8 mouse cellular contexts compared by ENCODE assay signal in genomic region chr14:21669633-21670421, GRCm38 (mm10). TPM values are rescaled to one million over a fixed set of nuclear protein-coding genes. Genes with fewer than 3 reads are reported as not detected.
DNase-seq lines count a peak whose midpoint lies in the region; ATAC-seq lines count a peak whose summit lies in the region.

No protein-coding gene starts in this region.

- H3K27ac ChIP-seq in forebrain, embryonic 11.5 days (ENCODE audit: low read depth, low read length): no peak overlapping the region
- H3K27ac ChIP-seq in forebrain, embryonic 12.5 days: no peak overlapping the region
- H3K27ac ChIP-seq in limb, embryonic 11.5 days (replicated peaks; ENCODE audit: low read depth, low read length): no peak overlapping the region
- H3K27ac ChIP-seq in limb, embryonic 10.5 days: no peak overlapping the region
- no peak overlapping the region for H3K27ac ChIP-seq in intestine, embryonic 14.5 days (ENCODE audit: low read depth)
- H3K27ac ChIP-seq in neural tube, embryonic 13.5 days (replicated peaks): no peak overlapping the region; the same call in 1 of the 2 replicates

- no peak overlapping the region for H3K4me3 ChIP-seq in forebrain, embryonic 11.5 days (ENCODE audit: low read depth, low read length)
- no peak overlapping the region for H3K4me3 ChIP-seq in forebrain, embryonic 12.5 days (replicated peaks)
- no peak overlapping the region for H3K4me3 ChIP-seq in limb, embryonic 11.5 days (ENCODE audit: low read depth, low read length)
- H3K4me3 ChIP-seq in limb, embryonic 10.5 days: no peak overlapping the region
- no peak overlapping the region for H3K4me3 ChIP-seq in intestine, embryonic 14.5 days (ENCODE audit: low read depth, low read length)
- H3K4me3 ChIP-seq in neural tube, embryonic 13.5 days: no peak overlapping the region

- H3K4me2 ChIP-seq in forebrain, embryonic 11.5 days (ENCODE audit: low read depth, low read length, severe bottlenecking): no peak overlapping the region
- H3K4me2 ChIP-seq in forebrain, embryonic 12.5 days: no peak overlapping the region
- no peak overlapping the region for H3K4me2 ChIP-seq in limb, embryonic 11.5 days (ENCODE audit: low read depth, severe bottlenecking)
- no peak overlapping the region for H3K4me2 ChIP-seq in intestine, embryonic 14.5 days (ENCODE audit: low read length)
- H3K4me2 ChIP-seq in neural tube, embryonic 13.5 days: no peak overlapping the region

- H3K27me3 ChIP-seq in forebrain, embryonic 11.5 days (ENCODE audit: control insufficient read depth, insufficient read depth, low read length): no peaks in the 10 kb centered on the region
- no peaks in the 10 kb centered on the region for H3K27me3 ChIP-seq in forebrain, embryonic 12.5 days
- H3K27me3 ChIP-seq in limb, embryonic 11.5 days (ENCODE audit: control insufficient read depth, insufficient read depth, low read length): no peaks in the 10 kb centered on the region
- no peaks in the 10 kb centered on the region for H3K27me3 ChIP-seq in limb, embryonic 10.5 days (ENCODE audit: low read depth, poor library complexity, severe bottlenecking)
- no peaks in the 10 kb centered on the region for H3K27me3 ChIP-seq in intestine, embryonic 14.5 days (replicated peaks; ENCODE audit: control insufficient read depth, insufficient read depth, low read length)
- H3K27me3 ChIP-seq in neural tube, embryonic 13.5 days: no peaks in the 10 kb centered on the region

- DNase-seq in forebrain, embryonic 11.5 days (ENCODE audit: low spot score): peak; percentile 47
- no peak for DNase-seq in limb, embryonic 11.5 days (ENCODE audit: low spot score)
- DNase-seq in limb, embryonic 10.5 days (ENCODE audit: low spot score): no peak
- DNase-seq in intestine, embryonic 14.5 days (ENCODE audit: low spot score): no peak
- no peak for DNase-seq in spleen, postnatal 36 days (ENCODE audit: low spot score in 2 of 2)
- no peak for DNase-seq in frontal cortex, postnatal 36 days (ENCODE audit: low spot score in 2 of 2)

- H3K9ac ChIP-seq in forebrain, embryonic 11.5 days (ENCODE audit: low read length): no peak overlapping the region
- no peak overlapping the region for H3K9ac ChIP-seq in forebrain, embryonic 12.5 days
- no peak overlapping the region for H3K9ac ChIP-seq in limb, embryonic 11.5 days (ENCODE audit: low read length)
- H3K9ac ChIP-seq in intestine, embryonic 14.5 days (ENCODE audit: low read length): no peak overlapping the region
- H3K9ac ChIP-seq in neural tube, embryonic 13.5 days: no peak overlapping the region

- ATAC-seq in forebrain, embryonic 11.5 days (replicated peaks; ENCODE audit: low FRiP score): no peak
- no peak for ATAC-seq in forebrain, embryonic 12.5 days (ENCODE audit: low FRiP score)
- ATAC-seq in limb, embryonic 11.5 days (ENCODE audit: insufficient number of reproducible peaks, low FRiP score, low TSS enrichment, low read depth): peak; percentile 63
- ATAC-seq in intestine, embryonic 14.5 days (replicated peaks; ENCODE audit: low FRiP score, low TSS enrichment, low read depth): peak; percentile 66
- peak; percentile 62 for ATAC-seq in neural tube, embryonic 13.5 days (ENCODE audit: low read depth)

- peaks cover 8% of the 10 kb centered on the region for H3K36me3 ChIP-seq in forebrain, embryonic 11.5 days (ENCODE audit: control insufficient read depth, insufficient read depth, low read length)
- peaks cover 59% of the 10 kb centered on the region for H3K36me3 ChIP-seq in forebrain, embryonic 12.5 days (replicated peaks)
- H3K36me3 ChIP-seq in limb, embryonic 11.5 days (ENCODE audit: control insufficient read depth, insufficient read depth, low read length): peaks cover 9% of the 10 kb centered on the region; the same call in 1 of the 2 replicates
- peaks cover 62% of the 10 kb centered on the region for H3K36me3 ChIP-seq in limb, embryonic 10.5 days
- peaks cover 48% of the 10 kb centered on the region for H3K36me3 ChIP-seq in intestine, embryonic 14.5 days (ENCODE audit: control insufficient read depth, insufficient read depth, low read length)
- H3K36me3 ChIP-seq in neural tube, embryonic 13.5 days: peaks cover 52% of the 10 kb centered on the region

- H3K9me3 ChIP-seq in forebrain, embryonic 11.5 days (ENCODE audit: control insufficient read depth, low read length): no peaks in the 10 kb centered on the region
- H3K9me3 ChIP-seq in forebrain, embryonic 12.5 days: no peaks in the 10 kb centered on the region
- no peaks in the 10 kb centered on the region for H3K9me3 ChIP-seq in limb, embryonic 11.5 days (ENCODE audit: control insufficient read depth, low read length)
- H3K9me3 ChIP-seq in limb, embryonic 10.5 days (replicated peaks): no peaks in the 10 kb centered on the region
- no peaks in the 10 kb centered on the region for H3K9me3 ChIP-seq in intestine, embryonic 14.5 days (ENCODE audit: control insufficient read depth, low read length)
- no peaks in the 10 kb centered on the region for H3K9me3 ChIP-seq in neural tube, embryonic 13.5 days

- 92% methylated on average over 11 of the region's 11 CpGs for WGBS in forebrain, embryonic 11.5 days
- WGBS in forebrain, embryonic 12.5 days: 93% methylated on average over 11 of the region's 11 CpGs
- WGBS in limb, embryonic 11.5 days: 80% methylated on average over 11 of the region's 11 CpGs
- 85% methylated on average over 11 of the region's 11 CpGs for WGBS in limb, embryonic 10.5 days
- 60% methylated on average over 11 of the region's 11 CpGs for WGBS in intestine, embryonic 14.5 days
- 71% methylated on average over 11 of the region's 11 CpGs for WGBS in neural tube, embryonic 13.5 days

- no peaks in the 10 kb centered on the region for H3K4me1 ChIP-seq in forebrain, embryonic 11.5 days (replicated peaks; ENCODE audit: control insufficient read depth, insufficient read depth, low read length)
- H3K4me1 ChIP-seq in forebrain, embryonic 12.5 days: no peaks in the 10 kb centered on the region; the same call in 1 of the 2 replicates
- H3K4me1 ChIP-seq in limb, embryonic 11.5 days (ENCODE audit: control insufficient read depth, insufficient read depth, low read length): peaks cover 18% of the 10 kb centered on the region
- peaks cover 39% of the 10 kb centered on the region for H3K4me1 ChIP-seq in limb, embryonic 10.5 days
- H3K4me1 ChIP-seq in intestine, embryonic 14.5 days (replicated peaks; ENCODE audit: control insufficient read depth, insufficient read depth, low read length): 0 out of 2 replicates have a peak, but pooled peaks cover 3% of the 10 kb centered on the region
- H3K4me1 ChIP-seq in neural tube, embryonic 13.5 days (replicated peaks): peaks cover 12% of the 10 kb centered on the region

RNA-seq across cellular contexts. Expression of gene Dupd1, which starts 44.5 kb away (rescaled TPM):
- not detected in 2 replicates for polyA plus RNA-seq in forebrain, embryonic 11.5 days (2014; fragmentation: Nextera tagmentation; extraction: Ambion mirVana)
- polyA plus RNA-seq in forebrain, embryonic 12.5 days (2016; fragmentation: Nextera tagmentation; extraction: Ambion mirVana): not detected in 2 replicates
- polyA plus RNA-seq in limb, embryonic 11.5 days (2014; fragmentation: Nextera tagmentation; extraction: Ambion mirVana): 0.21 and 0.55 TPM in 2 replicates
- polyA plus RNA-seq in limb, embryonic 10.5 days (2016; fragmentation: Nextera tagmentation; extraction: Ambion mirVana): 0.45 TPM in 1 of 2 replicates, not detected in the other
- not detected in 2 replicates for polyA plus RNA-seq in intestine, embryonic 14.5 days (2014; fragmentation: Nextera tagmentation; extraction: Ambion mirVana)
- polyA plus RNA-seq in neural tube, embryonic 13.5 days (2015; fragmentation: Nextera tagmentation; extraction: Ambion mirVana): not detected in 2 replicates

Comparison
In these comparisons a context has a peak if more than half of its experiments do, and no peak if none do; other contexts are left out.
1. ATAC-seq: peak in limb, embryonic 11.5 days (single experiment), intestine, embryonic 14.5 days (single experiment) and neural tube, embryonic 13.5 days (single experiment); none in forebrain, embryonic 11.5 days (single experiment) and forebrain, embryonic 12.5 days (single experiment).